Mouse (Mus musculus) kidney, embryonic 14.5 days (tissue): Measurements from ENCODE around the gene Uggt1. TPM values are rescaled to one million over a fixed set of nuclear protein-coding genes. Genes with fewer than 3 reads are reported as not detected.

ENCODE experiments used
- microRNA-seq: library from miRNA; unstranded; fragments of <30 nt; microRNA quantifications from one replicate; pipeline ENCODE4, GENCODE M21; 2016
- polyA plus RNA-seq: library from polyadenylated mRNA; unstranded; fragments of >200 nt; fragmentation: Nextera tagmentation; extraction: Ambion mirVana; gene quantifications from 2 replicates; pipeline ENCODE4 v1.2.1, GENCODE M21; 2014

Gene Uggt1
- polyA plus RNA-seq, 1 experiment from 2014 or later: 81.1 TPM

Small RNA genes lying within 50 kb of the gene (microRNA-seq; reads per million reads assigned to microRNA genes)
- 1.7 reads per million for gene Mir6897

Other genes starting within 250 kb of the Uggt1 start
- 8.9 and 10.1 TPM in 2 replicates for gene Hs6st1, start 176.3 kb downstream of the Uggt1 start, polyA plus RNA-seq
- 10.8 and 17.4 TPM in 2 replicates for gene Neurl3, start 30.0 kb upstream of the Uggt1 start, polyA plus RNA-seq
- gene Arid5a, start 63.0 kb upstream of the Uggt1 start, polyA plus RNA-seq: 2.3 and 4.5 TPM in 2 replicates
- gene Kansl3, start 124.5 kb upstream of the Uggt1 start, polyA plus RNA-seq: 30.2 and 46.2 TPM in 2 replicates
- gene Fer1l5, start 127.6 kb upstream of the Uggt1 start, polyA plus RNA-seq: 0.43 and 0.65 TPM in 2 replicates
- 33.6 and 33.7 TPM in 2 replicates for gene Lman2l, start 200.6 kb upstream of the Uggt1 start, polyA plus RNA-seq
- 12.8 and 13.1 TPM in 2 replicates for gene Cnnm4, start 226.9 kb upstream of the Uggt1 start, polyA plus RNA-seq